Mouse (Mus musculus): ENCODE data around the gene Acat2.
"Not testable (repeated sequence)": the region's sequence is repeated elsewhere in the genome, so short reads cannot be mapped to it uniquely, and the experiment has no call there.

DNA sequence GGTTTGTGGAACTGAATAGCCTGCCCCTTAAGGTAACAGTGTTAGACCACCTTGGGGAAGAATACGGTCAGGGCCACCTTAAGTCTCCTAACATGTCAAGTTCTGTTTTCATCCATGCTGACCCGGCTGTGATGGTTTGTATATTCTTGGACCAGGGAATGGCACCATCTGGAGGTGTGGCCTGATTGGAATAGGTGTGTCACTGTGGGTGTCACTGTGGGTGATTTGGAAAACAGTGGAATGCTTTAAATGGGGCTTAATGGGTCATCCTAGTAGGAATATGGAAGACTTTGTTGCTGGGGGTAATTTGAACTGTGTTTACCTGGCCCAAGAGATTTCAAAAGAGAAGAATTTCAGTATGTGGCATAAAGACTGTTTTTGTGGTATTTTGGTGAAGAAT lies 43.9 kb upstream of the Acat2 start:
- not testable (repeated sequence) for TF ChIP-seq CTCF (IDR thresholded peaks at IDR 0.05; ENCODE audit: insufficient read depth, low read length); POLR2A (IDR thresholded peaks at IDR 0.05; ENCODE audit: borderline replicate concordance, extremely low read depth, low read depth, low read length)
